Mouse (Mus musculus) myocyte (in vitro differentiated cells): ENCODE data around the gene Lta.

Experiments used
- CEBPB ChIP-seq: IDR thresholded peaks from 2 replicates; pipeline ENCODE4 v1.6.1; 2011; ENCODE audit warnings: mild to moderate bottlenecking, moderate library complexity; ENCODE audit not compliant: poor library complexity, insufficient read depth, severe bottlenecking
- MYOG ChIP-seq, 3 experiments: IDR thresholded peaks; one replicate each; pipeline ENCODE4 v1.6.1; 2011; ENCODE audit warnings: control low read depth in 2 of 3, low read depth in 2 of 3, mild to moderate bottlenecking in 2 of 3; ENCODE audit not compliant: insufficient read length in 2 of 3, control insufficient read depth in 1 of 3, insufficient read depth in 1 of 3
- POLR2A ChIP-seq: IDR thresholded peaks from one replicate; pipeline ENCODE4 v1.6.1; 2011; ENCODE audit warnings: low read depth, mild to moderate bottlenecking, control low read depth, moderate library complexity; ENCODE audit not compliant: insufficient read length

- no peak for TF ChIP-seq MYOG (IDR thresholded peaks at IDR 0.05; ENCODE audit: control insufficient read depth in 1 of 3, insufficient read depth in 1 of 3, insufficient read length in 2 of 3, low read depth in 2 of 3)
- TF ChIP-seq CEBPB: no peak
- TF ChIP-seq POLR2A: no peak
Observed at GRCm38 (mm10) chr17:35225456-35225855, 20.3 kb upstream of the Lta start.
